Mouse (Mus musculus) limb, embryonic 11.5 days (tissue): ENCODE results near the gene Frrs1. TPM values are rescaled to one million over a fixed set of nuclear protein-coding genes. Genes with fewer than 3 reads are reported as not detected.
"Not testable (repeated sequence)": the region's sequence is repeated elsewhere in the genome, so short reads cannot be mapped to it uniquely, and the experiment has no call there.

ENCODE experiments used
- ATAC-seq: fragments of 200-750 bp; cut with Nextera tagmentation; 2 replicates; pipeline ENCODE4 v1.8.0; 2017; ENCODE audit warnings: low read depth; ENCODE audit not compliant: insufficient number of reproducible peaks, low FRiP score, low TSS enrichment
- DNase-seq: peaks from one replicate; pipeline ENCODE4 v3.0.0-alpha.2; 2015; ENCODE audit warnings: low spot score
- H3K27ac ChIP-seq: fragments of 300-500 bp; sonication (generic); replicated peaks from 2 replicates; pipeline ENCODE4 v1.5.1; 2014; ENCODE audit warnings: low read depth, mild to moderate bottlenecking, low read length
- H3K27me3 ChIP-seq: fragments of 300-500 bp; sonication (generic); 2 replicates; pipeline ENCODE4 v1.6.1; 2014; ENCODE audit warnings: mild to moderate bottlenecking, low read length, mixed read lengths; ENCODE audit not compliant: control insufficient read depth, insufficient read depth
- H3K36me3 ChIP-seq: fragments of 300-500 bp; sonication (generic); 2 replicates; pipeline ENCODE4 v1.6.1; 2014; ENCODE audit warnings: mild to moderate bottlenecking, low read length, moderate library complexity, mixed read lengths; ENCODE audit not compliant: control insufficient read depth, insufficient read depth
- H3K4me1 ChIP-seq: fragments of 300-500 bp; sonication (generic); 2 replicates; pipeline ENCODE4 v1.6.1; 2014; ENCODE audit warnings: low read length, mixed read lengths; ENCODE audit not compliant: control insufficient read depth, insufficient read depth
- H3K4me2 ChIP-seq: fragments of 300-500 bp; sonication (generic); 2 replicates; pipeline ENCODE4 v1.6.1; 2014; ENCODE audit warnings: low read depth, mild to moderate bottlenecking, moderate library complexity; ENCODE audit not compliant: severe bottlenecking
- H3K4me3 ChIP-seq: fragments of 300-500 bp; sonication (generic); 2 replicates; pipeline ENCODE4 v1.5.1; 2014; ENCODE audit warnings: low read depth, low read length
- H3K9ac ChIP-seq: fragments of 300-500 bp; sonication (generic); 2 replicates; pipeline ENCODE4 v1.6.1; 2014; ENCODE audit warnings: mild to moderate bottlenecking, low read length
- H3K9me3 ChIP-seq: fragments of 300-500 bp; sonication (generic); 2 replicates; pipeline ENCODE4 v1.6.1; 2016; ENCODE audit warnings: low read length; ENCODE audit not compliant: control insufficient read depth
- WGBS: fragments of 180-500 bp; shearing (Covaris S2); extraction: QIAGEN DNeasy Blood & Tissue Kit; methylation state at CpG from one replicate; pipeline ENCODE4 v1.1.7; 2014; 5-methylcytosine and 5-hydroxymethylcytosine counted together
- polyA plus RNA-seq: library from polyadenylated mRNA; unstranded; fragments of >200 nt; fragmentation: Nextera tagmentation; extraction: Ambion mirVana; gene quantifications from 2 replicates; pipeline ENCODE4 v1.2.1, GENCODE M21; 2014

Frrs1 gene
- polyA plus RNA-seq, result 10.7 and 14.5 TPM in 2 replicates

DNA sequence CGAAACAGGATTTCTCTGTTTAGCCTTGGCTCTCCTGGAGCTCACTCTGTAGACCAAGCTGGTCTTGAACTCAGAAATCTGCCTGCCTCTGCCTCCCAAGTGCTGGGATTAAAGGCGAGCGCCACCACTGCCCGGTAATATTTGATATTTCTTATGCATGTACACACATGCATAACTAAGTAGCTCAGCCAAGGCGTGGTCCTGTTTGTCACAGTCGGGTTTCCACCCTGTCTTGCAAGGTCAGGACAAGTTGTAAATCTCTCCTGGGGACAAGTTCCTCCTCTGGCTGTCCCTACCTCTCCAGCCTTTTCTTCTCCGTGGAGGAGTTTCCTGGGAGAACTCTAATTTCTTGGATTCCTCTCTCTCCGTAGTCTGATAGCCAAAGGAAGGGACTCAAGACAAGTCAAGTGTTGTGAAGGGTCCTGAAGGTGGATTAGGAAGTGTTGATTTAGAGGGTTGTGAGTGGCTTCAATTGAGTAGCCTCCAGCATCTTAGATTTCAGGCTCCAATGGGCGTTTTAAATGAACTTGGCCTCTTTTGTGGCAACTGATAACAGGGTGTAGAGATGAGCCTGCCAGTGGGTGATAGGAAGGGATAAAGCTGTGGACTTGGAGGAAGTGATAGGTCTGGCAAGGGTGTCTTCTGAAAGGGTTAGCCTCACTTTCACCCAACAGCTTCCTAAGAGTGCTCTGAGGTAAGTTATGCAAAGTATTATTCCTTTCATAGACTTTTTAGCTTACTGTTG lies at the start of gene Frrs1:
Gene Frrs1, plus strand, starts transcription at position 524 of the 745 bp plus-strand sequence.
- H3K4me3 ChIP-seq, result no peak within 1 kb of the TSS
- DNase-seq (no peak), ATAC-seq (no peak)
- H3K4me2 ChIP-seq, result no peak within 1 kb of the TSS
- H3K9ac ChIP-seq, result no peak within 1 kb of the TSS
- no peaks in the 10 kb centered on the region for H3K27me3 ChIP-seq
- H3K9me3 ChIP-seq, result no peaks in the 10 kb centered on the region
- no peak within 1 kb of the TSS for H3K27ac ChIP-seq
- H3K36me3 ChIP-seq, result no peaks in the 10 kb centered on the region
- no peaks in the 10 kb centered on the region for H3K4me1 ChIP-seq
- WGBS, result 85% methylated on average over 9 of the region's 9 CpGs

GRCm38 (mm10) chr3:116810351-116810750 lies 48.9 kb upstream of the Frrs1 start:
- not testable (repeated sequence) for H3K4me1 ChIP-seq, H3K4me3 ChIP-seq, H3K27me3 ChIP-seq, H3K9me3 ChIP-seq, ATAC-seq, H3K27ac ChIP-seq, H3K4me2 ChIP-seq, H3K9ac ChIP-seq, DNase-seq, H3K36me3 ChIP-seq
- WGBS, result 86% methylated on average over 6 of the region's 6 CpGs

DNA sequence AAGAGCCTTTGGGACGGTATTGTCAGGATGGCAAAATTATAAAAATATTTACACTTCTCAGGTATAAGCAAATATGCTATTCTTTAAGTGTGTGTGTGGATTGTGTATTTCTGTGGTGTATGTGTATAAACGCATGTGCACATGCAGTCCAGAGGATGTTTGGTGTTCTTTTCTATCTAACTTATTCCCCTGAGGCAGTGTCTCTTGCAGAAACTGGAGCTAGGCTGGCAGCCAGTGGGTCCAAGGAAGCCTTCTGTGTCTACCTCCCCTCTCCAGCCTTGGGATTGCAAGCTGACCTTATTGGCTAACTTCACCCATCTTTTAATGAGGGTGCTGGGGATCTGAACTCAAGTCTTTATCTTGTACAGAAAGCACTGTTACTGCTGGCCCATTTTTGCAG lies 46.3 kb upstream of the Frrs1 start:
- H3K36me3 ChIP-seq, result no peaks in the 10 kb centered on the region
- ATAC-seq (no peak), DNase-seq (no peak)
- H3K9me3 ChIP-seq, result no peaks in the 10 kb centered on the region
- no peak overlapping the region for H3K4me2 ChIP-seq
- H3K27ac ChIP-seq, result no peak overlapping the region
- no peak overlapping the region for H3K4me3 ChIP-seq
- H3K4me1 ChIP-seq, result no peaks in the 10 kb centered on the region
- no peaks in the 10 kb centered on the region for H3K27me3 ChIP-seq
- WGBS, result 84% methylated on average over 2 of the region's 2 CpGs
- no peak overlapping the region for H3K9ac ChIP-seq

GRCm38 (mm10) chr3:116815305-116815797 lies 43.9 kb upstream of the Frrs1 start:
- H3K27ac ChIP-seq, result no peak overlapping the region
- no peaks in the 10 kb centered on the region for H3K9me3 ChIP-seq
- no peaks in the 10 kb centered on the region for H3K27me3 ChIP-seq
- ATAC-seq, result no peak
- no peak overlapping the region for H3K9ac ChIP-seq
- 84% methylated on average over 6 of the region's 6 CpGs for WGBS
- H3K4me1 ChIP-seq, result no peaks in the 10 kb centered on the region
- H3K4me3 ChIP-seq, result no peak overlapping the region
- no peak overlapping the region for H3K4me2 ChIP-seq
- no peaks in the 10 kb centered on the region for H3K36me3 ChIP-seq
- DNase-seq, result no peak

GRCm38 (mm10) chr3:116815916-116816315 lies 43.3 kb upstream of the Frrs1 start:
- H3K27ac ChIP-seq, result no peak overlapping the region
- H3K9me3 ChIP-seq, result no peaks in the 10 kb centered on the region
- WGBS, result 78% methylated on average over 4 of the region's 4 CpGs
- DNase-seq (no peak), ATAC-seq (no peak)
- no peaks in the 10 kb centered on the region for H3K27me3 ChIP-seq
- H3K4me1 ChIP-seq, result no peaks in the 10 kb centered on the region
- no peak overlapping the region for H3K4me3 ChIP-seq
- no peaks in the 10 kb centered on the region for H3K36me3 ChIP-seq
- H3K4me2 ChIP-seq, result no peak overlapping the region
- H3K9ac ChIP-seq, result no peak overlapping the region

GRCm38 (mm10) chr3:116816674-116817215 lies 42.5 kb upstream of the Frrs1 start:
- no peaks in the 10 kb centered on the region for H3K36me3 ChIP-seq
- ATAC-seq (no peak), DNase-seq (no peak)
- WGBS, result 89% methylated on average over 3 of the region's 3 CpGs
- no peaks in the 10 kb centered on the region for H3K27me3 ChIP-seq
- H3K4me2 ChIP-seq, result no peak overlapping the region
- H3K9ac ChIP-seq, result no peak overlapping the region
- no peak overlapping the region for H3K27ac ChIP-seq
- no peaks in the 10 kb centered on the region for H3K4me1 ChIP-seq
- no peak overlapping the region for H3K4me3 ChIP-seq
- no peaks in the 10 kb centered on the region for H3K9me3 ChIP-seq

- no peak overlapping the region for H3K9ac ChIP-seq
Measured at GRCm38 (mm10) chr3:116817231-116817630, 42.0 kb upstream of the Frrs1 start.

GRCm38 (mm10) chr3:116826471-116827215 lies 32.6 kb upstream of the Frrs1 start:
- H3K27me3 ChIP-seq, result no peaks in the 10 kb centered on the region
- WGBS, result 68% methylated on average over 4 of the region's 4 CpGs
- ATAC-seq, result no peak

More at GRCm38 (mm10) chr3:116817231-116817630, 42.0 kb upstream of the Frrs1 start:
- no peak for ATAC-seq
- no peak overlapping the region for H3K27ac ChIP-seq
- 97% methylated on average over 6 of the region's 7 CpGs for WGBS
- H3K27me3 ChIP-seq, result no peaks in the 10 kb centered on the region
- no peak overlapping the region for H3K4me3 ChIP-seq
- no peak for DNase-seq
- H3K36me3 ChIP-seq, result no peaks in the 10 kb centered on the region
- H3K4me2 ChIP-seq, result no peak overlapping the region
- no peaks in the 10 kb centered on the region for H3K4me1 ChIP-seq
- no peaks in the 10 kb centered on the region for H3K9me3 ChIP-seq

More at GRCm38 (mm10) chr3:116826471-116827215, 32.6 kb upstream of the Frrs1 start:
- H3K27ac ChIP-seq, result no peak overlapping the region
- DNase-seq, result no peak
- H3K9ac ChIP-seq, result no peak overlapping the region
- no peak overlapping the region for H3K4me2 ChIP-seq
- H3K9me3 ChIP-seq, result no peaks in the 10 kb centered on the region
- no peak overlapping the region for H3K4me3 ChIP-seq
- H3K36me3 ChIP-seq, result no peaks in the 10 kb centered on the region
- no peaks in the 10 kb centered on the region for H3K4me1 ChIP-seq
